Mouse (Mus musculus): ENCODE results near the gene Igf1r. TPM values are rescaled to one million over a fixed set of nuclear protein-coding genes. Genes with fewer than 3 reads are reported as not detected.

Gene Igf1r
- polyA plus RNA-seq, 2 experiments from 2014 or later, result 11.3 to 19.2 TPM

- peak; percentile 50 for ATAC-seq
These were observed 5.4 kb downstream of the Igf1r start for GRCm38 (mm10) chr7:67958045-67958444.

- ATAC-seq, result no peak
These were observed 8.1 kb downstream of the Igf1r start for GRCm38 (mm10) chr7:67960701-67961100.

- ATAC-seq, result peak; percentile 51
These were observed 9.1 kb downstream of the Igf1r start for GRCm38 (mm10) chr7:67961567-67962267.

GRCm38 (mm10) chr7:67963691-67964090, 11.1 kb downstream of the Igf1r start:
- no peak for ATAC-seq

- ATAC-seq, result no peak
These were observed 15.8 kb downstream of the Igf1r start for GRCm38 (mm10) chr7:67968394-67968793.

GRCm38 (mm10) chr7:67969076-67969475, 16.4 kb downstream of the Igf1r start:
- no peak for ATAC-seq

- no peak for ATAC-seq
These were observed 20.8 kb downstream of the Igf1r start for GRCm38 (mm10) chr7:67973180-67974014.

- no peak for ATAC-seq
These were observed 29.3 kb downstream of the Igf1r start for GRCm38 (mm10) chr7:67981956-67982355.

- ATAC-seq, result no peak
These were observed 30.2 kb downstream of the Igf1r start for GRCm38 (mm10) chr7:67982809-67983208.

- ATAC-seq, result no peak
These were observed 30.8 kb downstream of the Igf1r start for GRCm38 (mm10) chr7:67983451-67983850.

- no peak for ATAC-seq
These were observed 32.4 kb downstream of the Igf1r start for GRCm38 (mm10) chr7:67985003-67985416.

- no peak for ATAC-seq
These were observed 32.9 kb downstream of the Igf1r start for GRCm38 (mm10) chr7:67985511-67985910.

GRCm38 (mm10) chr7:67986277-67986676, 33.6 kb downstream of the Igf1r start:
- no peak for ATAC-seq

GRCm38 (mm10) chr7:67986816-67987215, 34.2 kb downstream of the Igf1r start:
- no peak for ATAC-seq

- no peak for ATAC-seq
These were observed 36.7 kb downstream of the Igf1r start for GRCm38 (mm10) chr7:67989376-67989775.

GRCm38 (mm10) chr7:67993614-67994013, 41.0 kb downstream of the Igf1r start:
- ATAC-seq, result no peak

GRCm38 (mm10) chr7:67994346-67994858, 41.8 kb downstream of the Igf1r start:
- ATAC-seq, result no peak

- ATAC-seq, result no peak
These were observed 42.6 kb downstream of the Igf1r start for GRCm38 (mm10) chr7:67995276-67995675.

GRCm38 (mm10) chr7:67996202-67996960, 43.8 kb downstream of the Igf1r start:
- ATAC-seq, result no peak

- ATAC-seq, result no peak
These were observed 48.6 kb downstream of the Igf1r start for GRCm38 (mm10) chr7:68001269-68001668.

GRCm38 (mm10) chr7:68006074-68006473, 53.4 kb downstream of the Igf1r start:
- ATAC-seq, result no peak

- no peak for ATAC-seq
These were observed 53.9 kb downstream of the Igf1r start for GRCm38 (mm10) chr7:68006496-68006895.

GRCm38 (mm10) chr7:68009635-68010034, 57.0 kb downstream of the Igf1r start:
- no peak for ATAC-seq

Data from activated CD4-positive, CD25-positive, alpha-beta regulatory T cell, adult 4 months (primary cell).